ENCODE assay signal across 35 mouse cellular contexts in the genomic region with DNA sequence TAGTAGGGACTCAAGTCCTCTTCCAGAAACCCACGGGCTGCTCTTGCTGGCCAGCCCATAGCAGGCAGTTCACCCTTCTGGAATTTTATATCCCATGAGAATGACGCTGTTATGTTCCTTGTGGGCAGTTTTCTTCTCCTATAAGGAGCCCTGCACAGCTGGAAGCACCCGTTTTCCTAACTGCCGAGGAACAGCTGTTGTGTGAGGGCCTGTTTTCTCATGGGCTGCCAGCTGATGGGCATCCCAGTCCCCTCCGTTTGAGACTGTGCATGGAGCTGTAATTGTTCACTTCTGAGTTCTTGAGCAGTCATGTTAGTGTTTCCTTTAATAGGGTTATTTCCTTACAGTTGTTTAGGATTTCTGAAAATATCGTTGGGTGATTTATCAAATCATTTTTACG. TPM values are rescaled to one million over a fixed set of nuclear protein-coding genes. Genes with fewer than 3 reads are reported as not detected.
"Had no signal": no experiment of that assay in that cellular context is flagged by ENCODE, and none has a peak within 500 bp of the region (broad histone marks: within the 10 kb centered on the region; RNA-seq: fewer than 3 reads in every experiment).

No protein-coding gene starts in this region.

- H3K4me3 ChIP-seq: heart, embryonic 10.5 days; heart, embryonic 12.5 days; heart, embryonic 13.5 days; heart, embryonic 15.5 days; hindbrain, embryonic 10.5 days; hindbrain, embryonic 12.5 days; hindbrain, embryonic 13.5 days; hindbrain, embryonic 15.5 days; kidney, embryonic 15.5 days; layer of hippocampus, adult 2 months; left cerebral cortex, adult 2 months had no signal

- H3K4me2 ChIP-seq: heart, embryonic 11.5 days; heart, embryonic 12.5 days; heart, embryonic 13.5 days; heart, embryonic 15.5 days; hindbrain, embryonic 12.5 days; hindbrain, embryonic 13.5 days; hindbrain, embryonic 14.5 days; hindbrain, embryonic 15.5 days; kidney, embryonic 15.5 days had no signal

- H3K27ac ChIP-seq: heart, embryonic 10.5 days; heart, embryonic 13.5 days; heart, embryonic 15.5 days; hindbrain, embryonic 10.5 days; hindbrain, embryonic 12.5 days; hindbrain, embryonic 13.5 days; hindbrain, embryonic 14.5 days; hindbrain, embryonic 15.5 days; hindbrain, postnatal 0 days; kidney, embryonic 15.5 days; kidney, postnatal 0 days; layer of hippocampus, adult 2 months; left cerebral cortex, adult 2 months had no signal

- H3K9ac ChIP-seq: heart, embryonic 12.5 days; heart, embryonic 13.5 days; heart, embryonic 15.5 days; hindbrain, embryonic 12.5 days; hindbrain, embryonic 13.5 days; hindbrain, embryonic 14.5 days; hindbrain, embryonic 15.5 days; kidney, embryonic 15.5 days had no signal

- DNase-seq: heart, postnatal 10 days; heart, postnatal 14 days; heart, postnatal 36 days; heart, postnatal 4 days; kidney, adult 11 months; kidney, adult 18-20 months; kidney, adult 2 months; kidney, adult 8-10 months; kidney, adult 9 months; kidney, postnatal 10 days; kidney, postnatal 14 days; kidney, postnatal 25 days; kidney, postnatal 36 days; kidney, postnatal 4 days; layer of hippocampus, postnatal 36 days had no signal

- H3K9me3 ChIP-seq: heart, embryonic 10.5 days; heart, embryonic 12.5 days; heart, embryonic 13.5 days; heart, embryonic 15.5 days; hindbrain, embryonic 10.5 days; hindbrain, embryonic 12.5 days; hindbrain, embryonic 13.5 days; hindbrain, embryonic 15.5 days; kidney, embryonic 15.5 days had no signal

- H3K27me3 ChIP-seq: heart, embryonic 12.5 days; heart, embryonic 13.5 days; heart, embryonic 15.5 days; hindbrain, embryonic 12.5 days; hindbrain, embryonic 13.5 days; hindbrain, embryonic 15.5 days; kidney, embryonic 15.5 days had no signal

- ATAC-seq: hindbrain, embryonic 16.5 days; hindbrain, postnatal 0 days; inflammation-experienced regulatory T-cells, adult 6 months; intestine, embryonic 16.5 days; intestine, postnatal 0 days had no signal

RNA-seq across cellular contexts. Expression of a gene that starts 20.9 kb away (rescaled TPM):
- polyA plus RNA-seq: hindbrain, embryonic 11.5 days; inflammation-experienced regulatory T-cells, adult 6 months had no signal
